10 mouse cellular contexts compared by ENCODE assay signal in the genomic region with DNA sequence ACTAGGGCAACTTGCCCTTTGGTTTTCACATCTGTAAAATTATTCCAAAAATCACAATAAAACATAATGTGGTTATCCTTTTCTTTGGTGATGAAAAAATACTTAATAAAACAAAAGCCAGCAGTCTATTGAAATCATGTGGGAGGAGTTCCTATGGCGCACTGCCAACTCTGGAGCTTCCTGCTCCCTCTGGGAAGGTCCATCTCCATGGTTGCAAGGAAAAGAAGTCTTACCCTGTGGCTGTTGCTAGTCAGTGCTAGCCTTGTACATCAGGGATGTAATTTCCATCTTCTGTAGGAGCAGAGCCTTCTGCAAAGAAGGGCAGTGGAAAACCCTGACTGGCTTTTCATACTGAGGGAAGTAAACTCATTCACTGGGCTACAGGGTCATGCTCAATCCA. TPM values are rescaled to one million over a fixed set of nuclear protein-coding genes. Genes with fewer than 3 reads are reported as not detected.
DNase-seq lines count a peak whose midpoint lies in the region; ATAC-seq and TF ChIP-seq lines count a peak whose summit lies in the region.
"Had no signal": no experiment of that assay in that cellular context is flagged by ENCODE, and none has a peak within 500 bp of the region (broad histone marks: within the 10 kb centered on the region; RNA-seq: fewer than 3 reads in every experiment).

No protein-coding gene starts in this region.

- WGBS in kidney, adult 2 months: 76% methylated on average over 1 of the region's 1 CpGs
- 79% methylated on average over 1 of the region's 1 CpGs for WGBS in kidney, embryonic 16.5 days

- no peak for TF ChIP-seq POLR2A in kidney, adult 2 months (IDR thresholded peaks at IDR 0.05; ENCODE audit: low read depth, low read length)

- DNase-seq in kidney, adult 2 months: peak; percentile 54
- DNase-seq in 3T3-L1 (ENCODE audit: low read depth, low spot score): peak; percentile 59
- peak; percentile 51 for DNase-seq in brain, adult 2 months (ENCODE audit: low read depth, low spot score)
- DNase-seq in kidney, postnatal 14 days: peak; percentile 56
- no peak for DNase-seq in left cerebral cortex, adult 2 months (ENCODE audit: extremely low spot score in 1 of 2, low spot score in 2 of 2)
- DNase-seq in thymus, postnatal 14 days: no peak
- DNase-seq: spleen, adult 18-20 months had no signal

- ATAC-seq in kidney, embryonic 16.5 days (ENCODE audit: low FRiP score, low TSS enrichment): no peak

- TF ChIP-seq CTCF in kidney, adult 2 months (conservative IDR thresholded peaks at IDR 0.05; ENCODE audit: insufficient read depth, insufficient read length, low read depth, low read length): no peak
- no peak for TF ChIP-seq CTCF in left cerebral cortex, adult 2 months (IDR thresholded peaks at IDR 0.05)

- no peak overlapping the region for H3K4me2 ChIP-seq in kidney, embryonic 16.5 days (replicated peaks; ENCODE audit: low read depth, low read length)
- H3K4me2 ChIP-seq: midbrain, embryonic 12.5 days had no signal

- H3K27me3 ChIP-seq in kidney, adult 2 months (replicated peaks; ENCODE audit: control insufficient read depth, insufficient read depth, low read length): no peaks in the 10 kb centered on the region
- no peaks in the 10 kb centered on the region for H3K27me3 ChIP-seq in kidney, embryonic 16.5 days (ENCODE audit: insufficient read depth, low read length)
- H3K27me3 ChIP-seq: midbrain, embryonic 12.5 days had no signal

- H3K9ac ChIP-seq in kidney, embryonic 16.5 days (replicated peaks; ENCODE audit: low read length): no peak overlapping the region
- H3K9ac ChIP-seq: midbrain, embryonic 12.5 days had no signal

- H3K4me3 ChIP-seq in kidney, adult 2 months (ENCODE audit: insufficient read depth, low read depth, low read length): no peak overlapping the region
- H3K4me3 ChIP-seq in kidney, embryonic 16.5 days (ENCODE audit: low read length): no peak overlapping the region
- no peak overlapping the region for H3K4me3 ChIP-seq in left cerebral cortex, adult 2 months
- H3K4me3 ChIP-seq: midbrain, embryonic 12.5 days had no signal

- H3K27ac ChIP-seq in kidney, adult 2 months (ENCODE audit: insufficient read depth, low read depth, low read length): no peak overlapping the region
- H3K27ac ChIP-seq in kidney, embryonic 16.5 days (ENCODE audit: low read length): no peak overlapping the region
- H3K27ac ChIP-seq in left cerebral cortex, adult 2 months: no peak overlapping the region
- H3K27ac ChIP-seq: midbrain, embryonic 12.5 days had no signal

- H3K9me3 ChIP-seq in kidney, embryonic 16.5 days (ENCODE audit: low read length): no peaks in the 10 kb centered on the region
- H3K9me3 ChIP-seq: G1E; midbrain, embryonic 12.5 days had no signal

- H3K36me3 ChIP-seq in kidney, adult 2 months (ENCODE audit: control insufficient read depth, insufficient read depth, low read length): no peaks in the 10 kb centered on the region
- peaks cover 13% of the 10 kb centered on the region for H3K36me3 ChIP-seq in kidney, embryonic 16.5 days (ENCODE audit: insufficient read depth, low read length)
- H3K36me3 ChIP-seq: midbrain, embryonic 12.5 days had no signal

- intact Hi-C loops in left cerebral cortex, adult 2 months (cut with DNase I): no loop called here

- peaks cover 3% of the 10 kb centered on the region; the same call in 1 of the 2 replicates for H3K4me1 ChIP-seq in kidney, adult 2 months (ENCODE audit: control insufficient read depth, insufficient read depth, low read length)
- no peaks in the 10 kb centered on the region for H3K4me1 ChIP-seq in kidney, embryonic 16.5 days (ENCODE audit: insufficient read depth, low read length)

RNA-seq across cellular contexts. Expression of a gene that starts 29.0 kb away (rescaled TPM):
- polyA plus RNA-seq in kidney, adult 2 months (2012; rRNA removed): 65.2 and 80.8 TPM in 2 replicates
- polyA plus RNA-seq in kidney, embryonic 16.5 days (2015; fragmentation: Nextera tagmentation; extraction: Ambion mirVana): 307 and 308 TPM in 2 replicates
- 10 to 100 TPM; 82.2 to 89.7 TPM for total RNA-seq in left cerebral cortex, adult 2 months (2021)

Comparison
In these comparisons a context has a peak if more than half of its experiments do, and no peak if none do; other contexts are left out.
1. DNase-seq: peak in kidney, adult 2 months (single experiment), 3T3-L1 (single experiment), brain, adult 2 months (single experiment) and kidney, postnatal 14 days (single experiment); none in left cerebral cortex, adult 2 months (0 of 2) and thymus, postnatal 14 days (single experiment).